Mouse (Mus musculus) erythroid progenitor cell, adult 5-6 weeks (primary cell): ENCODE measurements around the gene Tmprss4. TPM values are rescaled to one million over a fixed set of nuclear protein-coding genes. Genes with fewer than 3 reads are reported as not detected.

ENCODE experiments used
- ATAC-seq: replicated peaks from 2 replicates; pipeline ENCODE4 v1.8.0; 2016; ENCODE audit warnings: moderate number of reproducible peaks, mild to moderate bottlenecking, moderate TSS enrichment, inconsistent platforms; ENCODE audit not compliant: poor library complexity, low FRiP score, severe bottlenecking
- total RNA-seq, 2 experiments: library from RNA; stranded (forward) in 1 of 2; stranded (reverse) in 1 of 2; fragments of 150-400 nt in 1 of 2; fragments of 186-747, 209-891 nt in 1 of 2; gene quantifications; 2 replicates each; pipeline versions ENCODE4 v1.2.3 to v1.2.4; 2015 to 2017; ENCODE audit warnings: low replicate concordance in 2 of 2

Gene Tmprss4
- total RNA-seq, 2 experiments from 2014 or later: not detected

GRCm38 (mm10) chr9:45142686-45143085 is 61.2 kb downstream of the Tmprss4 start:
- no peak for ATAC-seq

- ATAC-seq: no peak
Measured at GRCm38 (mm10) chr9:45140945-45141344, 62.9 kb downstream of the Tmprss4 start.

- no peak for ATAC-seq
Measured at GRCm38 (mm10) chr9:45139082-45139481, 64.8 kb downstream of the Tmprss4 start.

- ATAC-seq: no peak
Measured at GRCm38 (mm10) chr9:45138191-45139032, 65.5 kb downstream of the Tmprss4 start, which contains the start of gene Scn4b. TSS of gene Scn4b (plus strand) at chr9:45138395.

GRCm38 (mm10) chr9:45136442-45137169 is 67.3 kb downstream of the Tmprss4 start:
- ATAC-seq: no peak

- no peak for ATAC-seq
Measured at GRCm38 (mm10) chr9:45133484-45134310, 70.2 kb downstream of the Tmprss4 start.

GRCm38 (mm10) chr9:45130119-45130518 is 73.8 kb downstream of the Tmprss4 start:
- ATAC-seq: no peak

- no peak for ATAC-seq
Measured at GRCm38 (mm10) chr9:45126941-45127340, 77.0 kb downstream of the Tmprss4 start.

GRCm38 (mm10) chr9:45125211-45125610 is 78.7 kb downstream of the Tmprss4 start:
- ATAC-seq: no peak

Other genes starting within 250 kb of the Tmprss4 start
- 41.1 and 41.8 TPM in 2 replicates for gene Ube4a, start 238.5 kb downstream of the Tmprss4 start, total RNA-seq (2015; ENCODE audit: low replicate concordance)
- gene Ube4a, start 238.5 kb downstream of the Tmprss4 start, total RNA-seq (2017; ENCODE audit: low replicate concordance): 33.1 and 35.5 TPM in 2 replicates
- 6.3 and 14.1 TPM in 2 replicates for gene Cd3g, start 223.7 kb downstream of the Tmprss4 start, total RNA-seq (2015; ENCODE audit: low replicate concordance)
- 15.0 and 15.1 TPM in 2 replicates for gene Cd3g, start 223.7 kb downstream of the Tmprss4 start, total RNA-seq (2017; ENCODE audit: low replicate concordance)
- 2.5 and 2.9 TPM in 2 replicates for gene Cd3d, start 222.3 kb downstream of the Tmprss4 start, total RNA-seq (2015; ENCODE audit: low replicate concordance)
- 5.8 TPM in 1 of 2 replicates, not detected in the other for gene Cd3d, start 222.3 kb downstream of the Tmprss4 start, total RNA-seq (2017; ENCODE audit: low replicate concordance)
- gene Cd3e, start 194.5 kb downstream of the Tmprss4 start, total RNA-seq (2015; ENCODE audit: low replicate concordance): 7.2 and 23.9 TPM in 2 replicates
- 1.0 and 6.5 TPM in 2 replicates for gene Cd3e, start 194.5 kb downstream of the Tmprss4 start, total RNA-seq (2017; ENCODE audit: low replicate concordance)
- not detected in 2 replicates for gene Mpzl2, start 164.3 kb downstream of the Tmprss4 start, total RNA-seq (2015; ENCODE audit: low replicate concordance)
- gene Mpzl2, start 164.3 kb downstream of the Tmprss4 start, total RNA-seq (2017; ENCODE audit: low replicate concordance): not detected in 2 replicates
- gene Mpzl3, start 148.9 kb downstream of the Tmprss4 start, total RNA-seq (2015; ENCODE audit: low replicate concordance): 1.7 TPM in 1 of 2 replicates, not detected in the other
- not detected in 2 replicates for gene Mpzl3, start 148.9 kb downstream of the Tmprss4 start, total RNA-seq (2017; ENCODE audit: low replicate concordance)
- gene Jaml, start 124.9 kb downstream of the Tmprss4 start, total RNA-seq (2015; ENCODE audit: low replicate concordance): 5.4 TPM in 1 of 2 replicates, not detected in the other
- 3.5 and 5.7 TPM in 2 replicates for gene Jaml, start 124.9 kb downstream of the Tmprss4 start, total RNA-seq (2017; ENCODE audit: low replicate concordance)
- gene Scn2b, start 86.3 kb downstream of the Tmprss4 start, total RNA-seq (2015; ENCODE audit: low replicate concordance): not detected in 2 replicates
- under 0.01 TPM in 1 of 2 replicates, not detected in the other for gene Scn2b, start 86.3 kb downstream of the Tmprss4 start, total RNA-seq (2017; ENCODE audit: low replicate concordance)
- gene Scn4b, start 65.7 kb downstream of the Tmprss4 start, total RNA-seq (2015; ENCODE audit: low replicate concordance): not detected in 2 replicates
- not detected in 2 replicates for gene Scn4b, start 65.7 kb downstream of the Tmprss4 start, total RNA-seq (2017; ENCODE audit: low replicate concordance)
- gene BC049352, start 22.1 kb downstream of the Tmprss4 start, total RNA-seq (2015; ENCODE audit: low replicate concordance): not detected in 2 replicates
- gene BC049352, start 22.1 kb downstream of the Tmprss4 start, total RNA-seq (2017; ENCODE audit: low replicate concordance): not detected in 2 replicates
- 2.2 and 6.3 TPM in 2 replicates for gene Il10ra, start 65.1 kb upstream of the Tmprss4 start, total RNA-seq (2015; ENCODE audit: low replicate concordance)
- gene Il10ra, start 65.1 kb upstream of the Tmprss4 start, total RNA-seq (2017; ENCODE audit: low replicate concordance): 3.7 and 4.8 TPM in 2 replicates
- gene Tmprss13, start 115.0 kb upstream of the Tmprss4 start, total RNA-seq (2015; ENCODE audit: low replicate concordance): not detected in 2 replicates
- not detected in 2 replicates for gene Tmprss13, start 115.0 kb upstream of the Tmprss4 start, total RNA-seq (2017; ENCODE audit: low replicate concordance)
- not detected in 2 replicates for gene Fxyd6, start 166.1 kb upstream of the Tmprss4 start, total RNA-seq (2015; ENCODE audit: low replicate concordance)
- not detected in 2 replicates for gene Fxyd6, start 166.1 kb upstream of the Tmprss4 start, total RNA-seq (2017; ENCODE audit: low replicate concordance)
- 2.5 TPM in 1 of 2 replicates, not detected in the other for gene Fxyd2, start 195.6 kb upstream of the Tmprss4 start, total RNA-seq (2015; ENCODE audit: low replicate concordance)
- gene Fxyd2, start 195.6 kb upstream of the Tmprss4 start, total RNA-seq (2017; ENCODE audit: low replicate concordance): not detected in 2 replicates
- not detected in 2 replicates for gene Dscaml1, start 222.5 kb upstream of the Tmprss4 start, total RNA-seq (2015; ENCODE audit: low replicate concordance)
- not detected in 2 replicates for gene Dscaml1, start 222.5 kb upstream of the Tmprss4 start, total RNA-seq (2017; ENCODE audit: low replicate concordance)